Mouse (Mus musculus): ENCODE data around the gene Mgat5b.

Mgat5b gene

GRCm38 (mm10) chr11:116917361-116917760 is 1.3 kb upstream of the Mgat5b start:
- DNase-seq (ENCODE audit: low read depth, low spot score): no peak

GRCm38 (mm10) chr11:116919186-116920020 is 740 bp downstream of the Mgat5b start:
- no peak for DNase-seq (ENCODE audit: low read depth, low spot score)

- no peak for DNase-seq (ENCODE audit: low read depth, low spot score)
These were observed 2.1 kb downstream of the Mgat5b start for GRCm38 (mm10) chr11:116920746-116921145.

GRCm38 (mm10) chr11:116922058-116922457 is 3.4 kb downstream of the Mgat5b start:
- DNase-seq (ENCODE audit: low read depth, low spot score): no peak

- DNase-seq (ENCODE audit: low read depth, low spot score): no peak
These were observed 9.4 kb downstream of the Mgat5b start for GRCm38 (mm10) chr11:116928031-116928430.

GRCm38 (mm10) chr11:116934862-116935261 is 16.2 kb downstream of the Mgat5b start:
- DNase-seq (ENCODE audit: low read depth, low spot score): no peak

GRCm38 (mm10) chr11:116935354-116935753 is 16.7 kb downstream of the Mgat5b start:
- DNase-seq (ENCODE audit: low read depth, low spot score): no peak

- DNase-seq (ENCODE audit: low read depth, low spot score): no peak
These were observed 17.3 kb downstream of the Mgat5b start for GRCm38 (mm10) chr11:116935917-116936316.

GRCm38 (mm10) chr11:116937141-116937540 is 18.5 kb downstream of the Mgat5b start:
- no peak for DNase-seq (ENCODE audit: low read depth, low spot score)

- DNase-seq (ENCODE audit: low read depth, low spot score): no peak
These were observed 21.6 kb downstream of the Mgat5b start for GRCm38 (mm10) chr11:116940088-116940855.

GRCm38 (mm10) chr11:116944346-116944745 is 25.7 kb downstream of the Mgat5b start:
- no peak for DNase-seq (ENCODE audit: low read depth, low spot score)

GRCm38 (mm10) chr11:116949832-116950231 is 31.2 kb downstream of the Mgat5b start:
- no peak for DNase-seq (ENCODE audit: low read depth, low spot score)

- no peak for DNase-seq (ENCODE audit: low read depth, low spot score)
These were observed 32.8 kb downstream of the Mgat5b start for GRCm38 (mm10) chr11:116951429-116951828.

- peak; percentile 61 for DNase-seq (ENCODE audit: low read depth, low spot score)
These were observed 35.8 kb downstream of the Mgat5b start for GRCm38 (mm10) chr11:116954231-116955118.

GRCm38 (mm10) chr11:116958601-116959000 is 39.9 kb downstream of the Mgat5b start:
- no peak for DNase-seq (ENCODE audit: low read depth, low spot score)

- DNase-seq (ENCODE audit: low read depth, low spot score): no peak
These were observed 46.4 kb downstream of the Mgat5b start for GRCm38 (mm10) chr11:116965061-116965460.

- no peak for DNase-seq (ENCODE audit: low read depth, low spot score)
These were observed 47.3 kb downstream of the Mgat5b start for GRCm38 (mm10) chr11:116965961-116966360.

GRCm38 (mm10) chr11:116968586-116968985 is 49.9 kb downstream of the Mgat5b start:
- DNase-seq (ENCODE audit: low read depth, low spot score): no peak

- DNase-seq (ENCODE audit: low read depth, low spot score): no peak
These were observed 50.8 kb downstream of the Mgat5b start for GRCm38 (mm10) chr11:116969498-116969897.

- no peak for DNase-seq (ENCODE audit: low read depth, low spot score)
These were observed 52.2 kb downstream of the Mgat5b start for GRCm38 (mm10) chr11:116970847-116971246.

GRCm38 (mm10) chr11:116972828-116973227 is 54.2 kb downstream of the Mgat5b start:
- DNase-seq (ENCODE audit: low read depth, low spot score): no peak

- DNase-seq (ENCODE audit: low read depth, low spot score): no peak
These were observed 54.8 kb downstream of the Mgat5b start for GRCm38 (mm10) chr11:116973508-116973907.

All from telencephalon, adult 2 months (tissue).